Mouse (Mus musculus): ENCODE results near the gene Car9. TPM values are rescaled to one million over a fixed set of nuclear protein-coding genes. Genes with fewer than 3 reads are reported as not detected.
A peak's percentile ranks its signal among the peaks of the same experiment; 100 is the strongest.

Car9 gene
- polyA plus RNA-seq (2012; ENCODE audit: insufficient read depth, insufficient read length, missing spikeins): not detected in 2 replicates

GRCm38 (mm10) chr4:43506536-43507185, at the start of gene Car9:
Gene Car9, plus strand, starts transcription at chr4:43506966.
- H3K27ac ChIP-seq (replicated peaks; ENCODE audit: low read depth, low read length): no peak within 1 kb of the TSS
- peaks cover 2% of the 10 kb centered on the region; the same call in 1 of the 2 replicates for H3K4me1 ChIP-seq (ENCODE audit: control insufficient read depth, insufficient read depth, insufficient read length, low read length)
- H3K4me3 ChIP-seq (ENCODE audit: insufficient read depth, low read depth, low read length): 0 out of 2 replicates have a peak within 1 kb of the TSS, but pooled peaks have one; percentile 21

GRCm38 (mm10) chr4:43457124-43457523, 49.6 kb upstream of the Car9 start:
- no peak overlapping the region for H3K4me3 ChIP-seq (ENCODE audit: insufficient read depth, low read depth, low read length)
- H3K27ac ChIP-seq (replicated peaks; ENCODE audit: low read depth, low read length): no peak overlapping the region
- no peaks in the 10 kb centered on the region for H3K4me1 ChIP-seq (ENCODE audit: control insufficient read depth, insufficient read depth, insufficient read length, low read length)

- Histone ChIP-seq H3K27ac (replicated peaks; ENCODE audit: low read depth, low read length) (no peak overlapping the region), H3K4me1 (ENCODE audit: control insufficient read depth, insufficient read depth, insufficient read length, low read length) (no peaks in the 10 kb centered on the region), H3K4me3 (ENCODE audit: insufficient read depth, low read depth, low read length) (no peak overlapping the region)
Measured at GRCm38 (mm10) chr4:43463102-43463501, 43.7 kb upstream of the Car9 start.

GRCm38 (mm10) chr4:43465935-43466334, 40.8 kb upstream of the Car9 start:
- H3K4me1 ChIP-seq (ENCODE audit: control insufficient read depth, insufficient read depth, insufficient read length, low read length): no peaks in the 10 kb centered on the region
- peak overlapping the region; percentile 74 for H3K27ac ChIP-seq (replicated peaks; ENCODE audit: low read depth, low read length)
- H3K4me3 ChIP-seq (ENCODE audit: insufficient read depth, low read depth, low read length): no peak overlapping the region

- no peak overlapping the region for H3K27ac ChIP-seq (replicated peaks; ENCODE audit: low read depth, low read length)
- no peak overlapping the region for H3K4me3 ChIP-seq (ENCODE audit: insufficient read depth, low read depth, low read length)
- H3K4me1 ChIP-seq (ENCODE audit: control insufficient read depth, insufficient read depth, insufficient read length, low read length): no peaks in the 10 kb centered on the region
Measured at GRCm38 (mm10) chr4:43466872-43467271, 39.9 kb upstream of the Car9 start.

- H3K4me1 ChIP-seq (ENCODE audit: control insufficient read depth, insufficient read depth, insufficient read length, low read length): no peaks in the 10 kb centered on the region
- no peak overlapping the region for H3K4me3 ChIP-seq (ENCODE audit: insufficient read depth, low read depth, low read length)
- H3K27ac ChIP-seq (replicated peaks; ENCODE audit: low read depth, low read length): no peak overlapping the region
Measured at GRCm38 (mm10) chr4:43470301-43470700, 36.5 kb upstream of the Car9 start.

- no peaks in the 10 kb centered on the region for H3K4me1 ChIP-seq (ENCODE audit: control insufficient read depth, insufficient read depth, insufficient read length, low read length)
- H3K4me3 ChIP-seq (ENCODE audit: insufficient read depth, low read depth, low read length): no peak overlapping the region
- no peak overlapping the region for H3K27ac ChIP-seq (replicated peaks; ENCODE audit: low read depth, low read length)
Measured at GRCm38 (mm10) chr4:43473636-43474035, 33.1 kb upstream of the Car9 start.

GRCm38 (mm10) chr4:43476604-43477003, 30.2 kb upstream of the Car9 start:
- H3K27ac ChIP-seq (replicated peaks; ENCODE audit: low read depth, low read length): no peak overlapping the region
- no peak overlapping the region for H3K4me3 ChIP-seq (ENCODE audit: insufficient read depth, low read depth, low read length)
- H3K4me1 ChIP-seq (ENCODE audit: control insufficient read depth, insufficient read depth, insufficient read length, low read length): no peaks in the 10 kb centered on the region

GRCm38 (mm10) chr4:43477857-43478533, 28.8 kb upstream of the Car9 start:
- H3K4me3 ChIP-seq (ENCODE audit: insufficient read depth, low read depth, low read length): peak overlapping the region; percentile 49
- H3K27ac ChIP-seq (replicated peaks; ENCODE audit: low read depth, low read length): peak overlapping the region; percentile 64
- H3K4me1 ChIP-seq (ENCODE audit: control insufficient read depth, insufficient read depth, insufficient read length, low read length): no peaks in the 10 kb centered on the region

GRCm38 (mm10) chr4:43478534-43478858, 28.3 kb upstream of the Car9 start:
- peak overlapping the region; percentile 64 for H3K27ac ChIP-seq (replicated peaks; ENCODE audit: low read depth, low read length)

GRCm38 (mm10) chr4:43478906-43479832, 27.6 kb upstream of the Car9 start:
- Histone ChIP-seq H3K4me3 (ENCODE audit: insufficient read depth, low read depth, low read length) (peak overlapping the region; percentile 34; the same call in 1 of the 2 replicates), H3K4me1 (ENCODE audit: control insufficient read depth, insufficient read depth, insufficient read length, low read length) (no peaks in the 10 kb centered on the region), H3K27ac (replicated peaks; ENCODE audit: low read depth, low read length) (no peak overlapping the region)

More at GRCm38 (mm10) chr4:43478534-43478858, 28.3 kb upstream of the Car9 start:
- H3K4me3 ChIP-seq (ENCODE audit: insufficient read depth, low read depth, low read length): peak overlapping the region; percentile 49
- no peaks in the 10 kb centered on the region for H3K4me1 ChIP-seq (ENCODE audit: control insufficient read depth, insufficient read depth, insufficient read length, low read length)

GRCm38 (mm10) chr4:43480985-43481384, 25.8 kb upstream of the Car9 start:
- Histone ChIP-seq H3K27ac (replicated peaks; ENCODE audit: low read depth, low read length) (no peak overlapping the region), H3K4me3 (ENCODE audit: insufficient read depth, low read depth, low read length) (no peak overlapping the region), H3K4me1 (ENCODE audit: control insufficient read depth, insufficient read depth, insufficient read length, low read length) (no peaks in the 10 kb centered on the region)

- H3K4me1 ChIP-seq (ENCODE audit: control insufficient read depth, insufficient read depth, insufficient read length, low read length): no peaks in the 10 kb centered on the region
- H3K4me3 ChIP-seq (ENCODE audit: insufficient read depth, low read depth, low read length): no peak overlapping the region
- H3K27ac ChIP-seq (replicated peaks; ENCODE audit: low read depth, low read length): no peak overlapping the region
Measured at GRCm38 (mm10) chr4:43481894-43482456, 24.8 kb upstream of the Car9 start.

- Histone ChIP-seq H3K4me3 (ENCODE audit: insufficient read depth, low read depth, low read length) (no peak overlapping the region), H3K4me1 (ENCODE audit: control insufficient read depth, insufficient read depth, insufficient read length, low read length) (no peaks in the 10 kb centered on the region), H3K27ac (replicated peaks; ENCODE audit: low read depth, low read length) (no peak overlapping the region)
Measured at GRCm38 (mm10) chr4:43482591-43482990, 24.2 kb upstream of the Car9 start.

Data from brown adipose tissue, adult 24 weeks (tissue).